Mouse (Mus musculus) G1E (cell line): ENCODE data around the gene Cyb561. TPM values are rescaled to one million over a fixed set of nuclear protein-coding genes. Genes with fewer than 3 reads are reported as not detected.

Source experiments
- ATAC-seq: 2 replicates; pipeline ENCODE4 v1.8.0; 2016; ENCODE audit warnings: mild to moderate bottlenecking; ENCODE audit not compliant: insufficient number of reproducible peaks, poor library complexity, low FRiP score, severe bottlenecking; ENCODE audit errors: extremely low read depth
- DNase-seq: peaks from one replicate; pipeline ENCODE4 v3.0.0; 2012; ENCODE audit warnings: low spot score
- H3K27me3 ChIP-seq: 2 replicates; pipeline ENCODE4 v1.6.1; 2012; ENCODE audit warnings: mild to moderate bottlenecking, low read length, inconsistent platforms; ENCODE audit not compliant: insufficient read depth
- H3K36me3 ChIP-seq: replicated peaks from 2 replicates; pipeline ENCODE3; 2012; ENCODE audit warnings: mild to moderate bottlenecking, inconsistent platforms
- H3K4me1 ChIP-seq: 2 replicates; pipeline ENCODE4 v1.6.1; 2012; ENCODE audit warnings: low read depth, low read length, inconsistent platforms, mixed read lengths; ENCODE audit not compliant: insufficient read depth
- H3K4me3 ChIP-seq: 2 replicates; pipeline ENCODE4 v1.5.1; 2012; ENCODE audit warnings: low read depth, mild to moderate bottlenecking, inconsistent platforms, low read length, moderate library complexity, mixed read lengths
- H3K9me3 ChIP-seq: replicated peaks from 2 replicates; pipeline ENCODE4 v1.6.1; 2012; ENCODE audit warnings: inconsistent platforms
- CTCF ChIP-seq: IDR thresholded peaks from 2 replicates; pipeline ENCODE4 v1.5.1; 2012; ENCODE audit warnings: low read depth, low read length, inconsistent platforms, mixed read lengths
- GATA1 ChIP-seq: IDR thresholded peaks from 2 replicates; pipeline ENCODE4 v1.6.1; 2012; ENCODE audit warnings: borderline replicate concordance, low read length, inconsistent platforms, mixed read lengths
- GATA2 ChIP-seq: IDR thresholded peaks from 2 replicates; pipeline ENCODE4 v1.6.1; 2012; ENCODE audit warnings: low read depth, low read length, inconsistent platforms, borderline replicate concordance
- POLR2AphosphoS5 ChIP-seq: IDR thresholded peaks from 2 replicates; pipeline ENCODE4 v1.6.1; 2012; ENCODE audit warnings: low read depth, low read length, inconsistent platforms; ENCODE audit not compliant: insufficient replicate concordance
- TAL1 ChIP-seq: conservative IDR thresholded peaks from 2 replicates; pipeline ENCODE4 v1.6.1; 2012; ENCODE audit warnings: low read depth, low read length, inconsistent platforms, mixed read lengths
- polyA plus RNA-seq: library from polyadenylated mRNA; stranded (reverse); fragments of >175 nt; gene quantifications from 2 replicates; pipeline ENCODE4 v1.2.3, GENCODE M21; 2012
- total RNA-seq, 2 experiments: library from RNA; stranded (forward) in 1 of 2; stranded (reverse) in 1 of 2; fragments of 200-1000 nt in 1 of 2; fragments of >200 nt in 1 of 2; fragmentation: Nextera tagmentation in 1 of 2; gene quantifications; 2 replicates each; pipeline ENCODE4 v1.2.3; 2014 to 2017

Cyb561 gene
- total and polyA plus RNA-seq, 3 experiments: 0.33 TPM; not detected in 2

DNA sequence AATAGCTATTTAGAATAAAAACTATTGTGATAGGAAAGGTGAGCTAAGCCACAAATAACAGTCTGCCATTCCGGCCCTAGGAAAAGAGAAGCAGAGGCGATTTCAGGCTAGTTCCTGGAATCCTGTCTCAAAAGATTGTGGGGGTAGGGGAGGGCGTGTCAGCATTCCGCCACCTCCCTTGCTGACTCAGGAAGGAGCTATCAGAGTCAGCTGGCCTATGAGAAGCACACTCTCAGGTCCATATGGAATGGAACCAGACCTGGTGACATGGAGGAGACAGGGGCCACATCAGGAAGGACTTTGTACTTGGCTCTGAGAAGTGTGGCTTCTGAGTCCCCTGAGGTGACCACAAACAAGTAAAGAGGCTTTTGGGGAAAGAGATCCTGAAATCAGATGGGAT lies 2.6 kb downstream of the Cyb561 start:
- TF ChIP-seq CTCF (no peak), GATA1 (no peak), POLR2AphosphoS5 (no peak), GATA2 (no peak), TAL1 (no peak)
- H3K9me3 ChIP-seq: no peaks in the 10 kb centered on the region
- H3K27me3 ChIP-seq: peaks cover 24% of the 10 kb centered on the region
- H3K4me3 ChIP-seq: no peak overlapping the region
- no peak for DNase-seq
- no peak for ATAC-seq
- H3K4me1 ChIP-seq: no peaks in the 10 kb centered on the region
- no peaks in the 10 kb centered on the region for H3K36me3 ChIP-seq

DNA sequence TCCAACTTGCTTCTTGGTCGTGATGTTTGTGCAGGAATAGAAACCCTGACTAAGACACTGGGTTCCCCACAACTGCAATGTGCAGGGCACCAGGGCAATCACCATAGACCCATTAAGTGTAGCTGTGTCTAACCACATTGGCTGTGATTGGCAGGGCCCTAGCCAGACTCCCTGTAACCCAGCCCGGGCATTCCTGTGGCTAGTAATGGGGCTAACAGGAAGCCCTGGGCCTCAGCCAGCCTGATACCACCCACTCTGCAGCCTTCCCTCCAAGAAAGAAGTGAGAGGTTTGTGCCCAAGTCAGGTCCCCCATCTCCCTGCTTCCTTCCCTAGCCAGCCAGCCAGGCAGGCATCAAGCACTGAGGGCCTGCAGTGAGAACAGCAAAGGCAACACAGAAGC lies 4.9 kb downstream of the Cyb561 start:
- Histone ChIP-seq H3K27me3 (peaks cover 30% of the 10 kb centered on the region), H3K9me3 (no peaks in the 10 kb centered on the region), H3K36me3 (no peaks in the 10 kb centered on the region), H3K4me3 (no peak overlapping the region), H3K4me1 (no peaks in the 10 kb centered on the region)
- TF ChIP-seq CTCF (no peak), GATA2 (no peak), GATA1 (no peak), TAL1 (no peak), POLR2AphosphoS5 (no peak)
- no peak for ATAC-seq
- DNase-seq: no peak

DNA sequence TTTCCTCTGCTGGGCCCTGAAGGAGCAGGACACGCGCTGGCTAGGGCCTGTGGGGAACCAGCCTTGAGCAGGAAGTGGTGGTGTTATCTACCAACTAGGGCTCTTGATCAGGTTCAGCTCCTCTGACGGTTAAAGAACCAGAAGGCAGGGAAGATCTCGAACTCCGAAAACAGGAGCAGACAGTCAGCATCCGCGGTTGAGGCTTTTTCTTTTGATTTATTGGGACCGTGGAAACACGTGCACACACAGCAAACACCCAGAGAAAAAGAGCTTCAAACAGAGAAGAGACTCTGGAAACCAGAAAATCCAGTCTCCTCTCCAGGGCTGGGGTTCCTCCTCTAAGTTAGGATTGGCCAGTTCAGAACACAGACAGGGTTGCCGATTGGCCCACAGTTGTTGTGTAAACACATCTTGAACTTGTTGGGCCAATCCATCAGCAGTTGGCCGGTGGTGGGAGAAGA lies 6.4 kb downstream of the Cyb561 start:
- peaks cover 25% of the 10 kb centered on the region for H3K27me3 ChIP-seq
- no peaks in the 10 kb centered on the region for H3K36me3 ChIP-seq
- H3K4me3 ChIP-seq: no peak overlapping the region
- TF ChIP-seq POLR2AphosphoS5: no peak
- TF ChIP-seq GATA2: no peak
- TF ChIP-seq TAL1: no peak
- TF ChIP-seq GATA1: no peak
- TF ChIP-seq CTCF: no peak
- DNase-seq: no peak
- ATAC-seq: no peak
- H3K9me3 ChIP-seq: no peaks in the 10 kb centered on the region
- no peaks in the 10 kb centered on the region for H3K4me1 ChIP-seq

DNA sequence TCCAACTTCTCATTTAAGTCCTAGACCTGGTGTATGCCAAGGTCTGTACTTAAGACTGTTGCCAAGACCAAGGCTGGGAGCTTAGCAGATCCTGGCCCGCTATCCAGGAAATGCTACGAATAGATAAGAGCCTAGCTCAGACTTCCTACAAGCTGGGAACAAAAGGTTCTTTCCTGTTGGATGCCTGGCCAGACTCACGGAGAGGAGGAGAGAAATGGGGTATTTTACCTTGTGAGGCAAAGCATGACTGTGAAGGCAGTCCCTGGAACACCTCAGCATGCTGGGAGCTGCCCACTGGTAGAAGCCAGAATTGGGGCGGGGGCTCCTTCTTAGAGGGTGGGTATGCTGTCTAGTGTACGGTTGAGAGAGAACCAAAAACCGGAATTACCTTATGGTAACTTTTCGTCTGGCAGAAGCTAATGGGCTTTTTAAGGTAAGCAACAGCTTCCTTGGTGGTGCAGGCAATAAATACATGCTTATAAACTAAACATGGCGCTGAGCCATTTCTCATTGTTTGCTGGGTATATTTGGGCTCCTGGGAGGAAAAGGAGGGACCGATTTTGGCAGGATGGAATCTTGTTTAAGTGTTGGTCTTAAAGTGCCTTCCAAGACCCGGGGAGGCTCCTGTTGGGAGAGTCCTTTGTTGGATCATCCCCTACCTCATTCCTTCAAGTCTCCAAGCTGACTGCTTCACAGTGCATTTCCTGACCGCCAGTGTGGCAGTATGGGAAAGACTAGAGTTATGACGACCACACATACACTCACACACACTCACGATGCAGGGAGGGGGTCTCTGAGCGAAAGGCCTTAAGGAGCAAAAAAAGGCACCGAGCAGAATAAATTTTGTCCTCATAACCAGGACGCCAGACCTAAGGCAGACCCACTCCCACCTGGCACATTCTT lies 8.1 kb downstream of the Cyb561 start:
- H3K27me3 ChIP-seq: peaks cover 25% of the 10 kb centered on the region
- H3K9me3 ChIP-seq: no peaks in the 10 kb centered on the region
- DNase-seq: no peak
- H3K4me1 ChIP-seq: no peaks in the 10 kb centered on the region
- H3K36me3 ChIP-seq: no peaks in the 10 kb centered on the region
- TF ChIP-seq TAL1 (no peak), CTCF (no peak), GATA2 (no peak), GATA1 (no peak), POLR2AphosphoS5 (no peak)
- no peak for ATAC-seq
- no peak overlapping the region for H3K4me3 ChIP-seq

DNA sequence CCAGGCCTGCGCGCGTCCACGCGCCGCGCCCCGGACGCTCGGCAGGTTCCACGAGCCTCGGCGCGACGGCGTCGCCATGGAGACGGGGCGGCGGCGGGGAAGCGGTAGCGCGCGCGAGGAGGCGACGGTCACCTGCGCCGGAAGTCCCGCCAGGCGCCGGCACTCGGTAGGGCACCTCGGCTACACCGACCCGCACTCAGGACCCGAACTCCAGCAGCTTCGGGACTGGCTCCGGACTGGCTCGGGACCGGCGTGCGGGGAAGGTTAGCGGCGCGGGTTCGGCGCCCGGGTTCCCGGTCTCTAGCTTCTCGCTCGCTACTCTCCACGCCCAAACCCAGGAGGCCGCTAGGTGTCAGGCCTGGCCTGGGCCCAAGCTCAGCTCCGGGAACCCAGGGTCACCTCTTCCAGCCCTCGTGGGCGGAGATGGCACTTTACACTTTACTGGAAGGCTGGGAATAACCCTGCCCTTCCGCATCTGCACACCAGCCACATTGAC lies 9.0 kb downstream of the Cyb561 start:
- TF ChIP-seq GATA1: no peak
- no peak for TF ChIP-seq TAL1
- no peak for TF ChIP-seq GATA2
- no peak for TF ChIP-seq POLR2AphosphoS5
- no peak for TF ChIP-seq CTCF
- DNase-seq (no peak), ATAC-seq (no peak)
- Histone ChIP-seq H3K27me3 (peaks cover 30% of the 10 kb centered on the region), H3K4me3 (no peak overlapping the region), H3K4me1 (no peaks in the 10 kb centered on the region), H3K9me3 (no peaks in the 10 kb centered on the region), H3K36me3 (no peaks in the 10 kb centered on the region)

DNA sequence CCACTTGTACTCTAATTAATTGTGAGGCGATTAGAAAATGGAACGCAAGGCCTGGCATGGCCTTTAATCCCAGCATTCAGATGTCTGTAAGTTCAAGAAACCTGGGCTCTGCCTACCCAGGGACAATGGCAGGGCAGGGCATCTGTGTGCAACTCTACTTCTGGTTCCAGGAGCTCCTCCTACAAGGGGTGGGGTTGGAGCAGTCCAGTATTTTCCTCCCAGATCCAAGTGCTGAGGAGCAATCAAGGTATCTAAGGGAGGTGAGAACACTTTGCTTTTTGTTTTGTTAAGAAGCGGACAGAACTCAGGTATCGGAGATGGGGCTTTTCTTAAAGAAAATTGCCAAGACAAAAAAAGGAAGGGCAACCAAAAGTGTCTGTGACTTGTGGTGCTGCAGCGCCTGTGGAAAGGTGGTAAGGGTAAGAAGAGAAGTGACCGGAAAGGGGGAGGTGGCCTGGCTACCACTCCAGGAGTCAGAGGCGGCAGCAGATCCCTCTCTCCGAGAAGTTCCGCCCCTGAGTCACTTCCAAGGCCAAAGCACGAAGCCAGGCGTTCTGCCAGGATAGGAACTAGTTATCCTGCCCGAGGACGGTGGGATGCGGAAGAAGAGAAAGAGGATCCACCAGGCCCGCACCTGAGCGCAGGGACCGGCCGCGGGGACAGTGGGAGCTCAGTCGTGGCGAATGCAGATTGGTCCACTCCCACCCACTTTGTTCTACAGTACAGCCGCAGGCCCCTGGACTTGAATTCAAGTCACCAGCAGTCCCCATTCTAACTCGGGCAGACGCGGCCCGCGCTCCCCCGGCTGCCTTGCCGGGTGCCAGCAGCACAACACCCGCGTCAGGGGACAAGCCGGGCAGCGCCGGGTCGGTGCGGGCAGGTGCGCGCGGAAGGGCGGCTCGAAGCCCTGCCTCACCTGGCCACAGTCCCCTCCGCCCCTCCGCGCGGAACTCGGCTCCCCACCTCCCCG lies 9.7 kb downstream of the Cyb561 start:
- TF ChIP-seq TAL1: no peak
- TF ChIP-seq GATA2: no peak
- no peak for TF ChIP-seq GATA1
- no peak for TF ChIP-seq POLR2AphosphoS5
- TF ChIP-seq CTCF: no peak
- no peak for ATAC-seq
- H3K36me3 ChIP-seq: no peaks in the 10 kb centered on the region
- H3K27me3 ChIP-seq: peaks cover 30% of the 10 kb centered on the region
- H3K9me3 ChIP-seq: no peaks in the 10 kb centered on the region
- no peak overlapping the region for H3K4me3 ChIP-seq
- no peaks in the 10 kb centered on the region for H3K4me1 ChIP-seq
- DNase-seq: no peak
